Mouse (Mus musculus): ENCODE measurements at regions not wholly inside any gene's neighbourhood (a gene's known extent, or its start where the extent isn't known, plus 50 kb on each side); places are given as distances from the start of the nearest gene placed in this dataset.

GRCm38 (mm10) chr16:85624505-85624904, 71.3 kb upstream of the Cyyr1 start:
- no peak for TF ChIP-seq CTCF (conservative IDR thresholded peaks at IDR 0.05; ENCODE audit: low read length)
- TF ChIP-seq NANOG (IDR thresholded peaks at IDR 0.05; ENCODE audit: borderline replicate concordance, low read length), result no peak
